Mouse (Mus musculus) hindbrain, embryonic 14.5 days (tissue): ENCODE measurements around the gene Bsn. TPM values are rescaled to one million over a fixed set of nuclear protein-coding genes. Genes with fewer than 3 reads are reported as not detected.

Experiments used
- ATAC-seq: fragments of 200-750 bp; cut with Nextera tagmentation; 2 replicates; pipeline ENCODE4 v1.8.0; 2017; ENCODE audit warnings: moderate number of reproducible peaks, mild to moderate bottlenecking, moderate TSS enrichment, moderate library complexity; ENCODE audit not compliant: low FRiP score
- DNase-seq: peaks from one replicate; pipeline ENCODE4 v3.0.0-alpha.2; 2015; ENCODE audit warnings: low spot score
- H3K27ac ChIP-seq: fragments of 300-500 bp; sonication (generic); 2 replicates; pipeline ENCODE4 v1.5.1; 2014; ENCODE audit warnings: mild to moderate bottlenecking, moderate library complexity
- H3K27me3 ChIP-seq: fragments of 300-500 bp; sonication (generic); 2 replicates; pipeline ENCODE4 v1.6.1; 2014; ENCODE audit warnings: mild to moderate bottlenecking, low read length, mixed read lengths; ENCODE audit not compliant: control insufficient read depth, insufficient read depth
- H3K36me3 ChIP-seq: fragments of 300-500 bp; sonication (generic); replicated peaks from 2 replicates; pipeline ENCODE4 v1.6.1; 2014; ENCODE audit not compliant: control insufficient read depth, insufficient read depth
- H3K4me1 ChIP-seq: fragments of 300-500 bp; sonication (generic); replicated peaks from 2 replicates; pipeline ENCODE4 v1.6.1; 2014; ENCODE audit warnings: antibody characterized with exemption, low read length, mixed read lengths; ENCODE audit not compliant: control insufficient read depth, insufficient read depth
- H3K4me2 ChIP-seq: fragments of 300-500 bp; sonication (generic); replicated peaks from 2 replicates; pipeline ENCODE4 v1.6.1; 2014; ENCODE audit warnings: mild to moderate bottlenecking, moderate library complexity
- H3K4me3 ChIP-seq: fragments of 300-500 bp; sonication (generic); replicated peaks from 2 replicates; pipeline ENCODE4 v1.5.1; 2014; ENCODE audit warnings: mild to moderate bottlenecking, low read length
- H3K9ac ChIP-seq: fragments of 300-500 bp; sonication (generic); 2 replicates; pipeline ENCODE4 v1.6.1; 2014
- H3K9me3 ChIP-seq: fragments of 300-500 bp; sonication (generic); 2 replicates; pipeline ENCODE4 v1.6.1; 2016; ENCODE audit warnings: low read length; ENCODE audit not compliant: control insufficient read depth
- WGBS: fragments of 180-500 bp; shearing (Covaris S2); extraction: QIAGEN DNeasy Blood & Tissue Kit; methylation state at CpG from one replicate; pipeline ENCODE4 v1.1.7; 2014; 5-methylcytosine and 5-hydroxymethylcytosine counted together
- polyA plus RNA-seq: library from polyadenylated mRNA; unstranded; fragments of >200 nt; fragmentation: Nextera tagmentation; extraction: Ambion mirVana; gene quantifications from 2 replicates; pipeline ENCODE4 v1.2.1, GENCODE M21; 2014

Gene Bsn
- polyA plus RNA-seq, 1 experiment from 2014 or later: 15.4 TPM

DNA sequence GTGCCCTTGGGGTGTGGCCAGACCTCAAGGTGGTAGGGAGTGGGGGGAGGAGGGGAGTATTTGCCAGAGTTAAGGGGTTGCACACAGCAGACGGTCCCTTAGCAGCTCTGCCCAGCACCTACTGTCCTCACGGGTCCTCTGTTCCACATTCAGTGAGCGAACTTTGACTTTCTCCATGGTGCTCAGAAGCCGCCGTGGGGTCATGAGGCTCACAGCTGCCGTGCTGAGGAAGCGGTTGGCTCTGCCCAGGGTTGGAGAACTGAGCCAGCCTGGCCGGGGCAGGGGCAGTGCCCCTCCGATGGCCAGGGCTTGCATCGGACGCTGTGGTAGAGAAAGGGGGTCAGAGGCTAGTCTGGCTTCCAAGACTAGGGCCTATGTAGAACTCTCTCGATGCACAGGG is 126.8 kb downstream of the Bsn start:
- Histone ChIP-seq H3K4me3 (no peak overlapping the region), H3K9me3 (no peaks in the 10 kb centered on the region), H3K27ac (no peak overlapping the region), H3K9ac (no peak overlapping the region), H3K4me1 (no peaks in the 10 kb centered on the region), H3K27me3 (no peaks in the 10 kb centered on the region), H3K4me2 (no peak overlapping the region), H3K36me3 (peaks cover 58% of the 10 kb centered on the region)
- WGBS: 89% methylated on average over 12 of the region's 12 CpGs
- ATAC-seq (no peak), DNase-seq (no peak)

DNA sequence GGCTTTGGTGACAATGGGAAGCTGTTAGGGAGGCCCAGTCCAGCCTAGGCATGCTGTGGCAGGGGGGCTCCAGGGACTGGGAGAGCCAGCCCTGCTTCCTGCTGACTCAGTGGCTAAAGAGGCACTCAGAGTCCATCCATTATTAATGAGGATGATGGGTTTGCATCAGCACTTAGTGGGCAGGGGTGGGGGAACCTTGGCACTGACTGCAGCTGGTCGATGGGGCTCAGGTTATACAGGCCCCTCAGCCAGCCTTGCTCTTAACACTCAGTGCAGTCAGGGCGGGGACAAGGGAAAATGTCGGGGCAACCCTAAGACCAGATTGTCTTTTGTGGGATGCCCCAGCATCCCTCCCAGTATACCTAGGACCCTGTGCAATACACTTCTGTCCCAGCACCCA is 128.0 kb downstream of the Bsn start:
- no peak overlapping the region for H3K27ac ChIP-seq
- no peak overlapping the region for H3K4me3 ChIP-seq
- ATAC-seq (no peak), DNase-seq (no peak)
- no peaks in the 10 kb centered on the region for H3K4me1 ChIP-seq
- no peak overlapping the region for H3K9ac ChIP-seq
- H3K36me3 ChIP-seq: peaks cover 70% of the 10 kb centered on the region
- no peaks in the 10 kb centered on the region for H3K9me3 ChIP-seq
- no peaks in the 10 kb centered on the region for H3K27me3 ChIP-seq
- 87% methylated on average over 3 of the region's 3 CpGs for WGBS
- H3K4me2 ChIP-seq: no peak overlapping the region

DNA sequence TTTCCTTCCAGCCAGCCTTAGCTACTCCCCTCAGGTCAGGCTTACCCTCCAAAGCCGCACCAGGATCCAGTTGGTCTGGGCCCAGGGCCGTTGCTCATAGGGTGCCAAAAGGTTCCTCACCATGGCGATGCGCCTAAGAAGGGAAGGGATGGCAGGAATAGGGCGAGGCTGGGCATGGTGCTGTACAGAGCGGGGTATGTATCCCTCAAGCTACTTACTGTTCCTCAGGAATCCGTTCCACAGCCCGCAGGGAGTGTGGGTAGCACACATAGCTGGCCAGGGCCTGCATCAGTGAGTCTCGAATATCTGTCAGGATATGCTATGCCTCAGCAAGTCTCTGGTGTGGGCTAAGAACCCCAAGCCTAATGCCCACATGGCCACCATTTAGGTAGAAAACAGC is 131.9 kb downstream of the Bsn start:
- ATAC-seq: no peak
- H3K4me1 ChIP-seq: 0 out of 2 replicates have a peak, but pooled peaks cover 1% of the 10 kb centered on the region
- no peak overlapping the region for H3K4me3 ChIP-seq
- no peaks in the 10 kb centered on the region for H3K27me3 ChIP-seq
- H3K36me3 ChIP-seq: peaks cover 85% of the 10 kb centered on the region
- H3K9me3 ChIP-seq: no peaks in the 10 kb centered on the region
- H3K4me2 ChIP-seq: no peak overlapping the region
- no peak overlapping the region for H3K27ac ChIP-seq
- no peak for DNase-seq
- 92% methylated on average over 9 of the region's 9 CpGs for WGBS
- no peak overlapping the region for H3K9ac ChIP-seq

DNA sequence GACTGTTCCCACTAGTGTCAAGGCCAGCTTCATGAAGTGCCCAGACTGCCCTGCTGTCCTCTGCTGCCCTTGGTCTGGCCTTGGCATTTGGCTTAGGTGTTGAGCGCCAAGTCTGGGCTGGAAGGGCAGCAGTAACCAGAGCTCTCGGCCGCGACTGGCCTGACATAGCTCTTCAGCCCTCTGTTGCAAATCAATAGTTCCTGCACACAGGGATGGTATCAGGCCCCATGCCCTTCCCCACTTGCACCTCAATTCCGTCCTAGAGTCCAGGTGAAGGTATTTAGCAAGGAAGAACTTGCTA is 133.0 kb downstream of the Bsn start:
- ATAC-seq (no peak), DNase-seq (no peak)
- no peaks in the 10 kb centered on the region for H3K9me3 ChIP-seq
- no peaks in the 10 kb centered on the region for H3K27me3 ChIP-seq
- no peak overlapping the region for H3K4me3 ChIP-seq
- H3K27ac ChIP-seq: no peak overlapping the region
- no peak overlapping the region for H3K4me2 ChIP-seq
- 91% methylated on average over 5 of the region's 5 CpGs for WGBS
- peaks cover 76% of the 10 kb centered on the region for H3K36me3 ChIP-seq
- H3K4me1 ChIP-seq: 0 out of 2 replicates have a peak, but pooled peaks cover 4% of the 10 kb centered on the region
- H3K9ac ChIP-seq: no peak overlapping the region

DNA sequence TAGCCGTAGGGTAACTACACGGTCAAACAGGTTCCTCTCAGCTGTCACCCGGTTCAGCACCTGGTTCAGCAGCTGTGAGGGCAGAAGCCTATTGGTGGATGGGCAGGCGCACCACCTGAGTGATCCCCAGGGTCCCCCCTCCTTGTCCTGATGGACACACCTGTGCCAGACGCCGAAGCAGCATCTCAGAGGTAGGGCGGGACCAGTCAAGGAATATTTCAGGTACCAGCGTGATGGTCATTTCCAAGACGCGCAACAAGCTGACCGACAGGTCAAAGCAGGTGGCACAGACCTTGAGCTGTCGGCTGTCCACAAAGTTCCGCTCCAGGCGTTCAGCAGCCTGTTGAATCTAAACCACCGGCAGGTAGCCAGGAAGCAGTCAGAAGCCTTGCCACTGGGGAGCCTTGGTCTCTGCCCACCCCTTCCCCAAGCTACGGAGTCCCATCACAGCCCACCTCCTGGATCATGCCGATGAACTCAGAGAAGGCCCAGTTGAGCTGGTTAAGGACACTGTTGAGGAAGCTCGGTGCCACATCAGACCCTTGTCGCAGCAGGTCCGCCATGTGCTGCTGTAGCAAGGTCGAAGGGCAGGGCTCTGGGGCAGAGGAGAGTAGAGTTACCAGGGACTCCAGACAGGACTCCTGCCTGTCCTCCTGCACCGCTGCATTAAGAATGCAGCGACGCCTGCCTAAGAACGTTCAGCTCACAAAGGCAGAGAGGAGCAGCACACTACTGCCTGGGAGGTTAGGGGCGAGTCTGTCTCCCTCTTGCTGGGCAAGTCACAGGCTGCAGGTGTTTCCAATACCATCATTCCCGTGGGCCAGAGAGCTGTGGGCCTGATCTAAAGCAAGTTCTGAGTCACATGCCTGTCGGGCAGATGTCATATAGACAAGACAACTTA is 133.6 kb downstream of the Bsn start:
- Histone ChIP-seq H3K27ac (no peak overlapping the region), H3K4me1 (0 out of 2 replicates have a peak, but pooled peaks cover 4% of the 10 kb centered on the region), H3K36me3 (peaks cover 75% of the 10 kb centered on the region), H3K4me3 (no peak overlapping the region), H3K9me3 (no peaks in the 10 kb centered on the region), H3K9ac (no peak overlapping the region), H3K4me2 (no peak overlapping the region), H3K27me3 (no peaks in the 10 kb centered on the region)
- DNase-seq (no peak), ATAC-seq (no peak)
- WGBS: 80% methylated on average over 28 of the region's 28 CpGs

DNA sequence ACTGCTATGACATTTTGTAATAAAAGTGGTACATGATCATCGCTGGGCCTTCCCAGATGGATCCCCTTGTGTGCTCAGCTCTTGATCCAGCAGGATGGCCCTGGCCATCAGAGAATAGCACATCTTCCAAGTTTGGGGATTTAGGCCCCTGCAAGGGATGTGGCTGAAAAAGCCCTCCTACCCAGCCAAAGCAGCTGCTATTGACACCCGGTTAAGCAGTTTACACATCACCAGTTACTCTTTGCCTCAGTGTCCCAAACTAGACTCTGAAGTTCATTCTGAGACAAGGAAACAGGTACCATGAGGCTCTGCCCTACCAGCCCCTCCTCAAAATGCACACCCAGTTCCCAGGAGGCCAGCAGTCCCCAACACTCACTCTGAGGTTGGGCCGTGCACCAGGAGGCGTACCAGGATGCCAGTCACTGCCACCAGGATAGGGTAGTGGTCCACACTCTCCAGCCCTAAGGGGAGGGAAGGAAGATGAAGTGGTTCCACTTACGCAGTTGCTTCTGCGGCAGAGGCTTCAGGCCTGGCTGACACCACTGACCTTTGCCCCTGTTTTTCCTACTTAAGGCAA is 134.4 kb downstream of the Bsn start:
- no peaks in the 10 kb centered on the region for H3K9me3 ChIP-seq
- 0 out of 2 replicates have a peak, but pooled peaks cover 4% of the 10 kb centered on the region for H3K4me1 ChIP-seq
- no peak for DNase-seq
- peaks cover 83% of the 10 kb centered on the region for H3K36me3 ChIP-seq
- no peak overlapping the region for H3K9ac ChIP-seq
- no peaks in the 10 kb centered on the region for H3K27me3 ChIP-seq
- H3K4me3 ChIP-seq: no peak overlapping the region
- WGBS: 89% methylated on average over 6 of the region's 6 CpGs
- H3K4me2 ChIP-seq: no peak overlapping the region
- no peak for ATAC-seq
- no peak overlapping the region for H3K27ac ChIP-seq

DNA sequence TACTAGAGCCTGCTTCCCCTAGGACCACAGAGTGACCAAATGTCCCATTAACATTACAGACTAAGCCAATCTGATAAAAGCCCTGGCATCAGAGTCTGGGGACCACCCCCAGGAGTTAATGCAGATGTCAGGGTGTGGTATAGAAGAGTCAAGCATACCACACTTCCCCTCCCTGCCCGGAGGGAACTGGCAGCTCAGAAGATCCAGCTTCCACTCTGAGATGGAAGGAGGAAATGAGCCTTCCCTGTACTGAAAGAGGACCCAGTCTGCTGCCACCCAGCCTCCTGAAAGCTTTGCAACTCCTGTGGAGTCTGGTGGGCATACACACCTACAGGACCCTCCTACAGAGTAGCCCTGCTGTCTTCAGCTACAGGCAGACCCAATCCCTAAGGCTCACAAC is 135.1 kb downstream of the Bsn start:
- H3K27ac ChIP-seq: no peak overlapping the region
- H3K9ac ChIP-seq: no peak overlapping the region
- no peak overlapping the region for H3K4me3 ChIP-seq
- DNase-seq: no peak
- H3K4me2 ChIP-seq: no peak overlapping the region
- peaks cover 80% of the 10 kb centered on the region for H3K36me3 ChIP-seq
- H3K9me3 ChIP-seq: no peaks in the 10 kb centered on the region
- no peak for ATAC-seq
- WGBS: 75% methylated on average over 1 of the region's 1 CpGs
- H3K4me1 ChIP-seq: peaks cover 5% of the 10 kb centered on the region; the same call in 1 of the 2 replicates
- no peaks in the 10 kb centered on the region for H3K27me3 ChIP-seq

DNA sequence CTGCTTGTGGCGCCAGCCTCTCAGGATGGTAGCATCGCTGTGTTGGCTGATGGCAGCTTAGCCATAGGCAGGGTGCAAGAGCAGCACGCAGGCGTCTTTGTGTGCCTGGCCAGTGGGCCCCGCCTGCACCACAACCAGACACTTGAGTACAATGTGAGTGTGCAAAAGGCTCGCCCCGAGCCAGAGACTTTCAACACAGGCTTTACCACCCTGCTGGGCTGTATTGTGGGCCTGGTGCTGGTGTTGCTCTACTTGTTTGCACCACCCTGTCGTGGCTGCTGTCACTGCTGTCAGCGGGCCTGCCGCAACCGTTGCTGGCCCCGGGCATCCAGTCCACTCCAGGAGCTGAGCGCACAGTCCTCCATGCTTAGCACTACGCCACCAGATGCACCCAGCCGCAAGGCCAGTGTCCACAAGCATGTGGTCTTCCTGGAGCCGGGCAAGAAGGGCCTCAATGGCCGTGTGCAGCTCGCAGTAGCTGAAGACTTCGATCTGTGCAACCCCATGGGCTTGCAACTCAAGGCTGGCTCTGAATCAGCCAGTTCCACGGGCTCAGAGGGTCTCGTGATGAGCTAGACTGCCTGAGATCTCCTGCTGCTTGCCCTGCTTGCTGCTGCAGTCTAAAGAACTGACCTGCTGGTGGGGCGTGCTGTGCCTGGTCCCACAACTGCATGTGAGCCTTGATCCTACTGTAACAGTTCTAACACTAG is 135.7 kb downstream of the Bsn start:
- H3K4me2 ChIP-seq: no peak overlapping the region
- H3K4me1 ChIP-seq: peaks cover 11% of the 10 kb centered on the region
- DNase-seq: no peak
- no peak overlapping the region for H3K4me3 ChIP-seq
- no peaks in the 10 kb centered on the region for H3K9me3 ChIP-seq
- H3K27ac ChIP-seq: no peak overlapping the region
- ATAC-seq: no peak
- H3K27me3 ChIP-seq: no peaks in the 10 kb centered on the region
- 91% methylated on average over 22 of the region's 22 CpGs for WGBS
- no peak overlapping the region for H3K9ac ChIP-seq
- H3K36me3 ChIP-seq: peaks cover 74% of the 10 kb centered on the region

DNA sequence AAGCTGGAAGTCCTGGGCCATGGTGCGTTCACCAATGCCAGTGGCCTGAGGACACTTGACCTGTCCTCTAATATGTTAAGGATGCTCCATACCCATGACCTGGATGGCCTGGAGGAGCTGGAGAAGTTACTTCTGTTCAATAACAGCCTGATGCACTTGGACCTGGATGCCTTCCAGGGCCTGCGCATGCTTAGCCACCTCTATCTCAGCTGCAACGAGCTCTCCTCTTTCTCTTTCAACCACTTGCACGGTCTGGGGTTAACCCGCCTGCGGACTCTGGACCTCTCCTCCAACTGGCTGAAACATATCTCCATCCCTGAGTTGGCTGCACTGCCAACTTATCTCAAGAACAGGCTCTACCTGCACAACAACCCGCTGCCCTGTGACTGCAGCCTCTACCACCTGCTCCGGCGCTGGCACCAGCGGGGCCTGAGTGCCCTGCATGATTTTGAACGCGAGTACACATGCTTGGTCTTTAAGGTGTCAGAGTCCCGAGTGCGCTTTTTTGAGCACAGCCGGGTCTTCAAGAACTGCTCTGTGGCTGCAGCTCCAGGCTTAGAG is 136.4 kb downstream of the Bsn start:
- no peak overlapping the region for H3K4me3 ChIP-seq
- H3K4me2 ChIP-seq: no peak overlapping the region
- H3K27ac ChIP-seq: no peak overlapping the region
- H3K9me3 ChIP-seq: no peaks in the 10 kb centered on the region
- peaks cover 67% of the 10 kb centered on the region for H3K36me3 ChIP-seq
- no peaks in the 10 kb centered on the region for H3K27me3 ChIP-seq
- H3K4me1 ChIP-seq: peaks cover 13% of the 10 kb centered on the region
- 90% methylated on average over 15 of the region's 15 CpGs for WGBS
- DNase-seq: no peak
- no peak for ATAC-seq
- no peak overlapping the region for H3K9ac ChIP-seq
